Comparison of ENCODE assay signal across 31 mouse cellular contexts in the genomic region with DNA sequence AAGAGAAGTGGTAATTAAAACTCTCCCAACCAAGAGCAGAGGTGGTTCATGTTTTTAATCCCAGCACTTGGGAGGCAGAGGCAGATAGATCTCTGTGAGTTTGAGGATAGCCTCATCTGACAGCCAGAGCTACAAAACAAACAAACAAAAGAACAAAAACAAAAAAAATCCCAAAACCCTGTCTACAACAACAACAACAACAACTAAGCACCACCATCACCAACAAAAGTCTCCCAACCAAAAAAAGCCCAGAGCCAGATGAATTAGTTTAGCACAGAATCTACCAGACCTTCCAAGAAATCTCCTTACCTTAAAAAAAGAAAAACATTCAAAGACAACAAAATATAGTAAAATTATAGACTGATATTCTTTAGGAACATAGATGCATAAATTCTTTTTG.
"Had no signal": no experiment of that assay in that cellular context is flagged by ENCODE, and none has a peak within 500 bp of the region (broad histone marks: within the 10 kb centered on the region; RNA-seq: fewer than 3 reads in every experiment).

No protein-coding gene starts in this region.

- DNase-seq: left cerebral cortex, postnatal 4 days; liver; liver, embryonic 13.5 days; liver, postnatal 0 days; lung, adult 18-20 months; lung, adult 2 months; lung, embryonic 14.5 days; lung, postnatal 10 days; lung, postnatal 14 days; lung, postnatal 36 days; lung, postnatal 4 days had no signal

- H3K4me3 ChIP-seq: left cerebral cortex, adult 2 months; limb, embryonic 10.5 days; limb, embryonic 12.5 days; limb, embryonic 13.5 days; limb, embryonic 15.5 days; liver, embryonic 12.5 days; liver, embryonic 13.5 days; liver, embryonic 15.5 days; lung, embryonic 15.5 days; megakaryocyte, embryonic 14.5 days; midbrain, embryonic 10.5 days; midbrain, embryonic 12.5 days; midbrain, embryonic 13.5 days; midbrain, embryonic 15.5 days; myocyte; neural tube, embryonic 12.5 days had no signal

- H3K4me1 ChIP-seq: limb, embryonic 15.5 days; liver, embryonic 12.5 days; liver, embryonic 13.5 days; liver, embryonic 15.5 days; lung, embryonic 15.5 days; megakaryocyte, embryonic 14.5 days; midbrain, embryonic 15.5 days had no signal

- H3K4me2 ChIP-seq: limb, embryonic 12.5 days; limb, embryonic 13.5 days; limb, embryonic 15.5 days; liver, embryonic 11.5 days; liver, embryonic 12.5 days; liver, embryonic 13.5 days; liver, embryonic 15.5 days; lung, embryonic 14.5 days; lung, embryonic 15.5 days; midbrain, embryonic 12.5 days; midbrain, embryonic 13.5 days; midbrain, embryonic 15.5 days; neural tube, embryonic 12.5 days had no signal

- H3K36me3 ChIP-seq: liver, embryonic 13.5 days; liver, embryonic 15.5 days; midbrain, embryonic 15.5 days had no signal

- H3K9me3 ChIP-seq: limb, embryonic 10.5 days; limb, embryonic 15.5 days; liver, embryonic 12.5 days; liver, embryonic 13.5 days; liver, embryonic 15.5 days; lung, embryonic 15.5 days; megakaryocyte, embryonic 14.5 days; midbrain, embryonic 10.5 days; midbrain, embryonic 13.5 days; midbrain, embryonic 15.5 days had no signal

- H3K27me3 ChIP-seq: limb, embryonic 12.5 days; limb, embryonic 13.5 days; limb, embryonic 15.5 days; liver, embryonic 12.5 days; liver, embryonic 13.5 days; liver, embryonic 15.5 days; lung, embryonic 15.5 days; midbrain, embryonic 12.5 days; midbrain, embryonic 13.5 days; midbrain, embryonic 15.5 days; neural tube, embryonic 12.5 days had no signal

- H3K27ac ChIP-seq: left cerebral cortex, adult 2 months; limb, embryonic 10.5 days; limb, embryonic 12.5 days; limb, embryonic 13.5 days; limb, embryonic 15.5 days; liver, embryonic 12.5 days; liver, embryonic 13.5 days; liver, embryonic 14.5 days; liver, embryonic 15.5 days; lung, embryonic 15.5 days; macrophage; midbrain, embryonic 10.5 days; midbrain, embryonic 12.5 days; midbrain, embryonic 13.5 days; midbrain, embryonic 15.5 days; neural tube, embryonic 12.5 days had no signal

- H3K9ac ChIP-seq: limb, embryonic 12.5 days; limb, embryonic 13.5 days; limb, embryonic 15.5 days; liver, embryonic 12.5 days; liver, embryonic 13.5 days; liver, embryonic 14.5 days; liver, embryonic 15.5 days; liver, postnatal 0 days; lung, embryonic 14.5 days; lung, embryonic 15.5 days; midbrain, embryonic 12.5 days; midbrain, embryonic 13.5 days; midbrain, embryonic 15.5 days; neural tube, embryonic 12.5 days had no signal

- ATAC-seq: liver, embryonic 12.5 days; liver, postnatal 0 days; lung, postnatal 0 days; midbrain, embryonic 13.5 days; midbrain, embryonic 15.5 days; midbrain, embryonic 16.5 days had no signal
